Mouse (Mus musculus) embryonic stem cell, embryonic (primary cell): ENCODE results near the gene Insrr.

ENCODE experiments used
- CTCF ChIA-PET, 4 experiments: fragments of 300-600 bp in 2 of 4; fragments of 350-600 bp in 2 of 4; sonication (Branson Sonifier 250); formaldehyde crosslinking; loops; one replicate each; lab custom pipeline; 2022; ENCODE audit warnings: inconsistent platforms in 2 of 4; lab: Charles Lee
- POLR2A ChIA-PET, 4 experiments: fragments of 300-600 bp in 2 of 4; fragments of 350-600 bp in 2 of 4; sonication (Branson Sonifier 250); formaldehyde crosslinking; loops; one replicate each; lab custom pipeline; 2022; ENCODE audit warnings: antibody characterized with exemption in 4 of 4, inconsistent platforms in 1 of 4; lab: Charles Lee

Insrr gene

GRCm38 (mm10) chr3:87766284-87766667, 30.5 kb upstream of the Insrr start:
- CTCF ChIA-PET = interaction anchor here in 2 of 4 experiments (0.6 to 2.4 kb wide), 6 partner anchors 10 to 235 kb away, joined by 3 to 16 read pairs (median 6); no protein-coding TSS in a partner anchor
- POLR2A ChIA-PET = interaction anchor here in 2 of 4 experiments (0.8 to 1.6 kb wide), 3 partner anchors 10 to 205 kb away, joined by 3 to 5 read pairs (median 3); partner anchors contain the start of gene Nes (in 1 of the 2)

DNA sequence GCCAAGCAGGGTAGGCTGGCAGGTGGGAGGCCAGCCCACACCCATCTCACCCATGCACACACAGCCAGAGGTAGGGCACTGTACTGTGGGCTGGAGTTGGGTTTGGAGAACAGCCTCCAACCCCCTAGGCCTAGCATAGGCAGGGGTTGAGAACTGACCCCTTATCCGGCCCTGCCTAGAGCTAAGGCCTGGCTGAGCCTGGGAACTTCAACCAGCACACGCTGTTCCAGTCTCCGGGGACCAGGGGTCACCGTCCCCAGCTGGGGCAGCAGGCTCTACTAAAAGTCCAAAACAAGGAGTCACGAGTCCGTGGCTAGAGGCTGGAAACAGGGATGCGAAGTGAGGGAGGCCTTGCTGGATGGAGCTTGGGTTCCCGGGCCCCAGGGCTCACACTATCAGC, 29.0 kb upstream of the Insrr start:
- CTCF ChIA-PET = interaction anchor here (0.6 to 5.5 kb wide), 30 partner anchors 7 to 307 kb away, joined by 3 to 64 read pairs (median 6); partner anchors contain the start of genes Lrrc71 (in 3 of the 4), Ntrk1 (in 2 of the 4) and Prcc (in 1 of the 4)
- POLR2A ChIA-PET = interaction anchor here in 2 of 4 experiments (0.9 to 1.3 kb wide), 5 partner anchors 19 to 110 kb away, joined by 3 to 5 read pairs (median 3); no protein-coding TSS in a partner anchor

DNA sequence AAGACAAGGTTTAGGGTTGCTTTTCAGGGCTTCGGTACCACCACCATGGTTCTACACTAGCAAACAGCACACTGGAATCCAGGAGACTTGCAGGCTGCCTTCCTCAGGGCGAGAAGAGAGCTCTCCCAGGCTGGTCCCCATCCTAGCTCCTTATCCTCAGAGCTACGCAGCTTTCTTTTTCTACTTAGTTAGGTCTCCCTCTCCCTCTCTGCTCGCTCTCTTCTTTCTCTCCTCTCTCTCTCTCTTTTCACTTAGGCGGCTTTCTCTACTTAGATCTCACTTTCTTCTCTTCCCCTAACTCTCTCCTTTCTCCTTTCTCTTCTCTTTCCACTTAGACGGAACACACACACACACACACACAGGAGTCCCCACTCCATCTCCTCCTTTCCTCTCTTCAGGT, 28.3 kb upstream of the Insrr start:
- CTCF ChIA-PET = interaction anchor here (0.6 to 5.5 kb wide), 54 partner anchors 8 to 306 kb away, joined by 3 to 64 read pairs (median 4); partner anchors contain the start of genes Lrrc71 (in 4 of the 4), Ntrk1 (in 3 of the 4), Nes (in 1 of the 4) and Prcc (in 1 of the 4)

DNA sequence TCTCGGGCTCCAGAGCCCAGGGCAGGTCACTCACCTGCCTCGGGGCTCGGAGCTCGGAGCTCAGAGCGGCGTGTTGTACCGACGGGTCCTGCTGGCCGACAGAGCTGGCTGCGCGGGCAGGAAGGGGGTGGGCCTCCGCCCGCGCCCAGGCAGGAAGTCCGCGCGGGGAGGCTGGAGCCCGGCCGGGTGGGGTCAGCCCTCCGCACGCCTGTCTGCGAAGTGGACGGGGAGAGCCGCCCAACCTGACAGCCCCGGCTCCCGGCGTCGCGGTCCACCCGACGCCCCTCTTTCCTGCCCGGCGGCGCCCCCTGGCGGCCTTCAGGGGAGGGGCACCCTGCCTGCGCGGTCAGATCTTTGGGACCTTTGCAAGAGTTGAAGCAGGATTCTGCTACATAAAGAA, 27.9 kb upstream of the Insrr start:
- CTCF ChIA-PET = interaction anchor here (0.6 to 5.5 kb wide), 54 partner anchors 8 to 381 kb away, joined by 3 to 64 read pairs (median 5); partner anchors contain the start of genes Lrrc71 (in 4 of the 4), Ntrk1 (in 3 of the 4), Nes (in 1 of the 4) and Prcc (in 1 of the 4)
- POLR2A ChIA-PET = interaction anchor here in 3 of 4 experiments (0.6 to 2.0 kb wide), 12 partner anchors 10 to 374 kb away, joined by 3 to 5 read pairs (median 3); partner anchors contain the start of genes Lrrc71 (in 1 of the 3), Mef2d (in 1 of the 3) and Nes (in 1 of the 3)

More for the DNA sequence above, 28.3 kb upstream of the Insrr start:
- POLR2A ChIA-PET = interaction anchor here in 3 of 4 experiments (0.6 to 2.0 kb wide), 12 partner anchors 10 to 374 kb away, joined by 3 to 5 read pairs (median 3); partner anchors contain the start of genes Lrrc71 (in 1 of the 3), Mef2d (in 1 of the 3) and Nes (in 1 of the 3)

GRCm38 (mm10) chr3:87769506-87769905, 27.2 kb upstream of the Insrr start:
- CTCF ChIA-PET = interaction anchor here (0.6 to 5.5 kb wide), 62 partner anchors 9 to 506 kb away, joined by 3 to 64 read pairs (median 5); partner anchors contain the start of genes Bcan (in 1 of the 4), Insrr (in 1 of the 4), Lrrc71 (in 1 of the 4) and Nes (in 1 of the 4)
- POLR2A ChIA-PET = interaction anchor here in 3 of 4 experiments (0.6 to 2.0 kb wide), 10 partner anchors 9 to 923 kb away, joined by 3 to 5 read pairs (median 3); partner anchors contain the start of genes Lrrc71 (in 1 of the 3) and Nes (in 1 of the 3)

- ChIA-PET CTCF (interaction anchor here (0.6 to 5.5 kb wide), 54 partner anchors 8 to 505 kb away, joined by 3 to 64 read pairs (median 4); partner anchors contain the start of genes Nes (in 2 of the 4), Bcan (in 1 of the 4), Insrr (in 1 of the 4) and Lrrc71 (in 1 of the 4)), POLR2A (interaction anchor here in 3 of 4 experiments (0.6 to 2.0 kb wide), 6 partner anchors 9 to 200 kb away, joined by 3 to 5 read pairs (median 3); partner anchors contain the start of genes Mrpl24 (in 1 of the 3) and Nes (in 1 of the 3))
These were observed 26.5 kb upstream of the Insrr start for GRCm38 (mm10) chr3:87770280-87770679.

DNA sequence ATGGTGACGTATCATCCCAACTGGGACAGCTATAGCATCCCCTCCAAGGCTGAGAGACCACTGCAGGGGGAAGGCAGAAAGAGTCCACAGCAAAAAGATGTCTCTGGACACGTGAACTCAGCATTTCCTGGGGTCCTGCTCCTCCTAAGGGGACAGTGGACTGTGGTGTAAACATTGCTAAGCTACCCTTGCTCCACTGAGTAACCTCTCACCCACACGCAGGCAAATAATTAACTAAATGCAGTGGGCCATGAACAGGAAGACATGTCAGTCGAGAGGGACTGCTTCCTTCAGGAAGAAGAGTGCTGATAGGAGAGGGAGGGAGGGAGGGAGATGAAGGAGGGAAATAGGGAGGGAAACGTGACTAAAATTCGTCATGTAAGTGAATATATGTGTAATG, 25.7 kb upstream of the Insrr start:
- POLR2A ChIA-PET = interaction anchor here in 2 of 4 experiments (1.0 to 1.7 kb wide), 3 partner anchors 46 to 200 kb away, joined by 3 read pairs; partner anchors contain the start of genes Mrpl24 (in 1 of the 2) and Nes (in 1 of the 2)
- CTCF ChIA-PET = interaction anchor here (0.6 to 5.5 kb wide), 27 partner anchors 8 to 300 kb away, joined by 3 to 64 read pairs (median 7); partner anchors contain the start of genes Lrrc71 (in 1 of the 4), Nes (in 1 of the 4) and Ntrk1 (in 1 of the 4)

- ChIA-PET CTCF (interaction anchor here in 3 of 4 experiments (0.6 to 6.6 kb wide), 7 partner anchors 8 to 81 kb away, joined by 3 to 47 read pairs (median 3); partner anchors contain the start of gene Insrr (in 1 of the 3)), POLR2A (interaction anchor here in 1 of 4 experiments (1.4 kb wide), 1 partner anchor 16 kb away, joined by 3 read pairs; the partner anchor contains the start of gene Ntrk1)
These were observed 18.5 kb upstream of the Insrr start for GRCm38 (mm10) chr3:87778283-87778682.

DNA sequence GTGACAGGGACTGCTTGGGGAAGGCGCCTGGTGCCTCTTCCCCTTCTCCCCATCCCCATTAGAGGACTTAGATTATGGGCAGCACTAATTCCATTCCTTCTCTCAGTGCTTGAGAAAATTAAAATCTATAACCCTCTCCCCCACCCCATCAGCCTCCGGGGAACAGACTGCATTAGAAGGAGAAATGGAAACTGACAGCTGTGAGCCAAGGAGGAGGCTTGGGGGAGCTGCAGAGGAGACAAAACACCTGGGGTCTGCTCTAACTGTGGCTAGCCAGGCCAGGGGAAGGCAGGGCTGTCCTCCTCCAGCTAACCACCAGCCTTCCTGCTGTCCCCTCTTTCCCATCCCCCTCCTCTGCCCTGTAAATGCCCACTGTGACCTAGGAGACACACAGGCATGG, 17.7 kb upstream of the Insrr start:
- CTCF ChIA-PET = interaction anchor here (0.6 to 6.6 kb wide), 9 partner anchors 9 to 1018 kb away, joined by 3 to 47 read pairs (median 4); partner anchors contain the start of gene Ntrk1 (in 1 of the 4)
- POLR2A ChIA-PET = interaction anchor here in 1 of 4 experiments (1.2 kb wide), 1 partner anchor 11 kb away, joined by 3 read pairs; no protein-coding TSS in a partner anchor

DNA sequence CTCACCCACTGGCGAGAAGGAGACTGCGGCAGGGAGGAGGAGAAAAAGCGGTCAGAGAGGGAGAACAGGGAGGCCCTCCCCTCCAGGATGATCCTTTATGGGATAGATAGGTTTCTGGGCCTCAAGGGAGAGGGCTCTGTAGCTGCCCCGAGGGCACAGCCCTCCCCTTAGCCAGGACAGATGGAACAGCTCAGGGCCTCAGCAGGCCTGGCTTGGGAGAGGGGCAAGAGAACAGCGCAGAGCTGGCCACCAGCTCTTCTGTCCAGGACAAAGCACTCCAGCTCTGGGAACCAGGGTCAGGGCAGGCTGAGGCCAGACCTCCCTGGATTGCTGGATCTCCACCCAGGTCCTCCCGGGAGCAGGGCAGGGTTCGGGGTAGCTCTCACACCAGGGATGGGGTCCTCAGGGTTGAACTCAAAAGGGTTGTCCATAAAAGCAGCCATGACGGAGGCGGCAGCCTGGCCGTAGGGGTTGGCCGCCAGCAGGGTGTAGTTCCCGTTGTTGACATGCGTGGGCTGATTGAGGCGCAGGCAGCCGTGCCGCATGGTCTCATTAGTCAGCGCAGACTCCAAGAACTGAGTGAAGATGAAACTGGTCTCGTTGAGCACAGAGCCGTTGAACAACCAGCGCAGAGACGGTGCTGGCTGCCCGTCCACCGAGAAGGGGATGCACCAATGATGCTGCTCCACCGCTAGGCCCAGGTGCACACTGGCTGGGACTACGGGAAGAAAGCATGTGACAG, 13.3 kb upstream of the Insrr start:
- POLR2A ChIA-PET = interaction anchor here (0.6 to 1.4 kb wide), 6 partner anchors 10 to 730 kb away, joined by 3 to 5 read pairs (median 4); partner anchors contain the start of gene Ntrk1 (in 1 of the 4)
- CTCF ChIA-PET = interaction anchor here (0.5 to 6.6 kb wide), 14 partner anchors 11 to 540 kb away, joined by 3 to 47 read pairs (median 4); partner anchors contain the start of genes Ntrk1 (in 2 of the 4) and Lrrc71 (in 1 of the 4)

DNA sequence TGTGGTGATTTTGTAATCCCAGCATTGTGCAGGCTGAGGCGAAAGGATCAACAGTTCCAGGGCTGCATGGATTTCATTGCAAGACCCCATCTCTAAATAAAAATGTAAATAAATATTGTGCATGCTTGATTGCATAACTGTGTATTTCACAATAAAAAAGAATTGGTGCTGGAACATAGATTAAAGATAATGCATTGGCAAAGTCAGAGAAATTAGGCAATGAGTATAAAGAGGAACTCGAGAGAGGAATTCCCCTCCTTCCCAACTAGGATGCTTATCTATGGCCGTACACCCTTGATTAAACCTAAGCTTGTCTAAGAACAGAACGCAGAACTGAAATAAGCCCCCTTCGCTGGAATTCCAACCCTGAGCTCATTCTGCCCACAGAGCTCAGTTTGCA, 11.6 kb upstream of the Insrr start:
- ChIA-PET CTCF (interaction anchor here (0.5 to 1.8 kb wide), 7 partner anchors 10 to 55 kb away, joined by 3 to 10 read pairs (median 4); partner anchors contain the start of gene Ntrk1 (in 3 of the 4)), POLR2A (no interaction called here)

DNA sequence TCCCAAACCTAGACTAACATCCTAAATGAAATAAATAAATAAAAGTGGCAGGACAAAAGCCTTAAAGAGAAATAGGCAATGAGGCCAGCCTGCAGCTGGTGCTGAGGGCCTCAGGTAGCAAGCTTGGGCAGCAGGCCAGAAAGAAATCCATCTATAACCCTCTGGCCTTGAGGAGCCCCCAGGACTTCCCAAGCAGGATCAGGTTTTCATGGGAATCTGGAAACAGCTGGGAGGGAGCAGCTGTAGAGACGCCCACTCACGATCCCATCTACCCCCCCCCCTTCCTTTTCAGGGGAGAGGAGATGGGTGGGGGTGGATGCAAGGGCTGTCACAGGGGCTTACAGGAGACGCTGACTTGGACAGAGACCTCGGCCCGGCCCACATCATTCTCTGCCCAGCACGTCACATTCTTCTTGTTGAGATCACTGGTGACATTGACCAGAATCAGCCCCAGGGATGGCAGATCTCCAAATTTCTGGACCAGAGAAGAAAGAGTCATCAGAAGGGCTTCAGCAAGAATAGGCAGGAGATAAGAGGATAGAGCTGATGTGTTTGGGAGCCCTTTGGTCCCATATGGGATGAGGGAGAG, 11.0 kb upstream of the Insrr start:
- POLR2A ChIA-PET = interaction anchor here in 2 of 4 experiments (0.6 to 1.0 kb wide), 2 partner anchors 9 to 165 kb away, joined by 3 read pairs; no protein-coding TSS in a partner anchor
- CTCF ChIA-PET = interaction anchor here (0.5 to 1.8 kb wide), 10 partner anchors 9 to 54 kb away, joined by 3 to 10 read pairs (median 4); partner anchors contain the start of gene Ntrk1 (in 3 of the 4)

DNA sequence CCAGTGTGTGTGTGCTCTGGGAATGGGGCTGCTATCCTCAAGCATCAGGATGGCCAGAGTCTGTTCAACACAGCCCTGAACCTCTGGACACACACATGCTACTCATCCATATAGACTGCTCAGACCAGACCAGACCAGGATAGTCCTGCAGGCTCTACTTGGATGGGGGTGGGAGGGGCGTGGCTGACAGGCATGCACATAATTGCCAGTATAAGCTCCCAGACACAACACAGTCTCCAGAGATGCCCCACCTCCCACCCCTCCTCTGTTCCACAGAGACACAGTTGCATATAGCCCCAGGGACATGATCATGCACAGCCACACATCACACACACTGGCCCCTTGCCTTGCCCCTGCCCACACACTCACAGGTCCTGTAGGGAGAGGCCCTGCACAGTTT, 7.5 kb upstream of the Insrr start:
- CTCF ChIA-PET = no interaction called here
- POLR2A ChIA-PET = no interaction called here

DNA sequence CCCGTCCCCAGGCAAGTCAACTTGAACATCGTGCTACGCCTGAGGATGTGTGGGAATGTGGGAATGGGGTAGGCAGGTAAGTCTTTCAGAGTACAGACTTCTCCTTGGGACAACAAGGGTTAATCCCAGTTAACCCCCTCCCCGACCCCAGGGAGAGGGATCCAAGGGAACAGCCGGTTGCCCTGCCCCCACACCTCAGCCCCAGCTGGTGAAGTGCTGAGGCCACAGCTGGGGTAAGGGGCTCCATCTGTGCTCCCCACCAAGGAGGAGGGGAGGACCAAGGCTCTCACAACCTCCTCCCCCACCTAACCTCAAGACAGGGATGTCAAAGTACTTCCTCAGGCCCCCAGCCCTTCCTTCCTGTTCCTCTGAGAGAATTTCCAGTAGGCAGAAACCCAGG, 7.0 kb upstream of the Insrr start:
- CTCF ChIA-PET = interaction anchor here in 3 of 4 experiments (0.6 to 1.5 kb wide), 4 partner anchors 20 to 41 kb away, joined by 3 to 7 read pairs (median 4); no protein-coding TSS in a partner anchor
- POLR2A ChIA-PET = interaction anchor here in 1 of 4 experiments (0.9 kb wide), 1 partner anchor 10 kb away, joined by 3 read pairs; no protein-coding TSS in a partner anchor

- ChIA-PET CTCF (interaction anchor here (0.5 to 4.7 kb wide), 44 partner anchors 8 to 1377 kb away, joined by 3 to 36 read pairs (median 6); partner anchors contain the start of genes Lrrc71 (in 2 of the 4), Nes (in 2 of the 4), Isg20l2 (in 1 of the 4) and Rrnad1 (in 1 of the 4)), POLR2A (interaction anchor here in 3 of 4 experiments (0.7 to 3.7 kb wide), 14 partner anchors 8 to 343 kb away, joined by 3 to 13 read pairs (median 3); no protein-coding TSS in a partner anchor)
These were observed 1.8 kb upstream of the Insrr start, which contains the start of gene Ntrk1 for GRCm38 (mm10) chr3:87794922-87795325. Gene Ntrk1, minus strand, starts transcription at chr3:87795162.
